Mouse (Mus musculus) neural tube, embryonic 12.5 days (tissue): ENCODE data around the gene Rab3d. TPM values are rescaled to one million over a fixed set of nuclear protein-coding genes. Genes with fewer than 3 reads are reported as not detected.

ENCODE experiments used
- ATAC-seq: fragments of 200-750 bp; cut with Nextera tagmentation; 2 replicates; pipeline ENCODE4 v1.8.0; 2017; ENCODE audit warnings: low read depth, mild to moderate bottlenecking, moderate TSS enrichment, moderate library complexity; ENCODE audit not compliant: low FRiP score
- H3K27ac ChIP-seq: fragments of 300-500 bp; sonication (generic); 2 replicates; pipeline ENCODE4 v1.5.1; 2016
- H3K27me3 ChIP-seq: fragments of 300-500 bp; sonication (generic); replicated peaks from 2 replicates; pipeline ENCODE4 v1.6.1; 2016; ENCODE audit warnings: mild to moderate bottlenecking
- H3K36me3 ChIP-seq: fragments of 300-500 bp; sonication (generic); 2 replicates; pipeline ENCODE4 v1.6.1; 2016; ENCODE audit warnings: mild to moderate bottlenecking
- H3K4me1 ChIP-seq: fragments of 300-500 bp; sonication (generic); 2 replicates; pipeline ENCODE4 v1.6.1; 2016
- H3K4me2 ChIP-seq: fragments of 300-500 bp; sonication (generic); replicated peaks from 2 replicates; pipeline ENCODE4 v1.6.1; 2016; ENCODE audit warnings: mild to moderate bottlenecking
- H3K4me3 ChIP-seq: fragments of 300-500 bp; sonication (generic); 2 replicates; pipeline ENCODE4 v1.5.1; 2016
- H3K9ac ChIP-seq: fragments of 300-500 bp; sonication (generic); 2 replicates; pipeline ENCODE4 v1.6.1; 2016; ENCODE audit warnings: mild to moderate bottlenecking
- H3K9me3 ChIP-seq: fragments of 300-500 bp; sonication (generic); 2 replicates; pipeline ENCODE4 v1.6.1; 2016; ENCODE audit warnings: mild to moderate bottlenecking
- WGBS: fragments of 180-500 bp; shearing (Covaris S2); methylation state at CpG from one replicate; pipeline ENCODE4 v1.1.7; 2016; 5-methylcytosine and 5-hydroxymethylcytosine counted together
- polyA plus RNA-seq: library from polyadenylated mRNA; unstranded; fragments of >200 nt; fragmentation: Nextera tagmentation; extraction: Ambion mirVana; gene quantifications from 2 replicates; pipeline ENCODE4 v1.2.1, GENCODE M21; 2016

The Rab3d gene
- polyA plus RNA-seq, 1 experiment from 2014 or later, result 19.3 TPM

DNA sequence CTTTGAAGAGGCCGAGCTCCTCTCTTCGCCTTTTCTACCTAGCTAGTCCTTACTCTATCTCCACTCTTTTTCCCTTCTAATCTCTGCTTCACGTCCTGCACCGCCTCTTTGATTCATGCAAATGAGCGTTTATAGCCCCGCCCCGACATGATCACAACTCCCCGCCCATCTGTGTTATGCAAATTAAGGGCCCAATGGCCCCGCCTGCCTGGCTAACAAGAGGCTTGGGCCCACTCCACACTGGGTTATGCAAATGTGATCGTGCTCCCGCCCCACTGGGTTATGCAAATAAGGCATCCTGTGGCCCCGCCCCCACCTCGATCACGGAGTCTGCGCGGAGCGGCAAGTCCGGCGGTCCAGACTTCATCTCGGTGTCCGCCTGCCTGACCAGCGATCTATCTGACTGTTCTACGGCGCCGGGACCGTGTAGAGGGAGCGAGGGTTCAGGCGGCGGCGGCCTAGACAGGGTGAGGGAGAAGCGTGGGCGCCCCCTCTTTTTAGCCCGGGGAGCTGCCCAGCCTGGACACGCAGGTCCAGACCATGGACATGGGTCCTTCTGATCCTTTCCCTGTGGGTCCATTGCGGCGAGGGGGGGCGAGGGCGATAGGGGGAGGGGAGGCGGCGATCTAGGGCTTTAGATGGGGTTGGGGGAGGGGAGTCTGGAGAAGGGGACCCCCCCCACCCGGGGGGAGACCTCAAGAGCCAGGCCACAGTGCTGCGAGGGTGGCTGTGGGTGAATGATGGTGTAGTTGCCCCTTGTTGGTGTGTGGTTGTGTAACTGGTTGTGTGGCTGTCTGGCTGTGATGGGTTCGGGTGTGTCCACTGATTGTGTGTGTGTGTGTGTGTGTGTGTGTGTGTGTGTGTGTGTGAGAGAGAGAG lies 18.9 kb upstream of the Rab3d start, which contains the start of gene Plppr2:
Gene Plppr2 (plus strand): TSS at position 342 of the 879 bp plus-strand sequence.
- 2% methylated on average over 43 of the region's 43 CpGs for WGBS
- Histone ChIP-seq H3K4me2 (peak within 1 kb of the TSS; percentile 78), H3K4me3 (peak within 1 kb of the TSS; percentile 59), H3K9me3 (no peaks in the 10 kb centered on the region), H3K27me3 (peaks cover 2% of the 10 kb centered on the region; the same call in 1 of the 2 replicates), H3K27ac (0 out of 2 replicates have a peak within 1 kb of the TSS, but pooled peaks have one; percentile 11), H3K4me1 (peaks cover 12% of the 10 kb centered on the region), H3K36me3 (peaks cover 16% of the 10 kb centered on the region), H3K9ac (peak within 1 kb of the TSS; percentile 80)
- ATAC-seq, result peak; percentile 95

DNA sequence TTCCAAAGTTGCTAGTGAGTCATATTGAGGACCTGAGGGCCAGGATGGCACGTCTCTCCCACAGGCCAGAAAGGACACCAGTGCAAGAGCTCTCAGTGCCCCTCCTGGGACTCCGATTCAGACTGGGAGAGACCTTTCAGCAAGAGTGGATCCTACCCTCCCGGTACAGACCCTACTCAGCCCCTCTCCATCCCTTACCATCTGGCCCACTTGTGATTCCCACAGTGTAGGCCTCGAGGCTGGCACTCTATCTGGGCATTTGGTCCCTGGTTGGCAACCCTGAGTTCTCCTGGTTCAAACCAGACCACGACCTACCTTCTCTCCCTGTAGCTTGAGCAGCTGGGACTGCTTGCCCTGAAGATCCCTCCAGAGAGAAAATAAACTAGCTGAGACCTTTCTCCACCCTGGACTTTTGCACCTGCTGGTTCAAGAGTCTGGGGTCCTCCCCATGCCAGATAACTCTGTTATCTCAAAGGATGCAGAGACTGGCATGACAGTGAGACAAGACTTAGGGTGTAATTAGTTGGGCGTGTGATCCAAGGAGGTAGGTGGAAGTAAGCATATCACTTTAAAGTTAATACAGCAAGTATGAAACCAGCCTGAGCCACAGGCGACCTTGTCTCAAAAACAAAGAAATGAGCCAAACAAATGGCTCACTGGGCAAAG lies 17.6 kb upstream of the Rab3d start:
- Histone ChIP-seq H3K4me1 (peaks cover 12% of the 10 kb centered on the region), H3K4me2 (no peak overlapping the region), H3K27ac (no peak overlapping the region), H3K27me3 (peaks cover 2% of the 10 kb centered on the region; the same call in 1 of the 2 replicates), H3K4me3 (no peak overlapping the region), H3K9me3 (no peaks in the 10 kb centered on the region), H3K36me3 (peaks cover 9% of the 10 kb centered on the region), H3K9ac (no peak overlapping the region)
- 85% methylated on average over 7 of the region's 7 CpGs for WGBS
- ATAC-seq, result no peak

DNA sequence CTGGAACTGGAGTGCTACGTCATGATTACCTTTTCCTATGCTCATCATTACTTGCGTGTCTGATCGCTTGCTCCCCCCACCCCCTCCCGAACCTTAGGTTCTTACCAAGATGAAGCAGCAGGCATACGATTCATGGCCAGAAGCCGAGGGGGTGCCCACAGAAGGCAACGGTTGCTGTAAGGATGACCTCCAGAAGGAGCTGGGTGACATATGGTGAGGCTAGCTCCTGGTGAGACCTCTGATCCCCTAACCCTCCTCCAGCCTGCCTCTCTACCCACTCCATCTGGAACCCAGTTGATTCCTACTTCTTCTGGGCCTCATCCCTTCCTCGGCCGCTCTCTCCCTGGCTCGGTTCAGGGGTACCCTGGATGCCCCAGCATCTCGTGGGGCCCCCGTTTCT lies 16.0 kb upstream of the Rab3d start:
- 88% methylated on average over 12 of the region's 12 CpGs for WGBS
- H3K9ac ChIP-seq, result no peak overlapping the region
- peaks cover 2% of the 10 kb centered on the region; the same call in 1 of the 2 replicates for H3K27me3 ChIP-seq
- H3K36me3 ChIP-seq, result peaks cover 1% of the 10 kb centered on the region; the same call in 1 of the 2 replicates
- H3K4me2 ChIP-seq, result no peak overlapping the region
- H3K4me3 ChIP-seq, result no peak overlapping the region
- H3K9me3 ChIP-seq, result no peaks in the 10 kb centered on the region
- peaks cover 12% of the 10 kb centered on the region for H3K4me1 ChIP-seq
- no peak for ATAC-seq
- H3K27ac ChIP-seq, result no peak overlapping the region

DNA sequence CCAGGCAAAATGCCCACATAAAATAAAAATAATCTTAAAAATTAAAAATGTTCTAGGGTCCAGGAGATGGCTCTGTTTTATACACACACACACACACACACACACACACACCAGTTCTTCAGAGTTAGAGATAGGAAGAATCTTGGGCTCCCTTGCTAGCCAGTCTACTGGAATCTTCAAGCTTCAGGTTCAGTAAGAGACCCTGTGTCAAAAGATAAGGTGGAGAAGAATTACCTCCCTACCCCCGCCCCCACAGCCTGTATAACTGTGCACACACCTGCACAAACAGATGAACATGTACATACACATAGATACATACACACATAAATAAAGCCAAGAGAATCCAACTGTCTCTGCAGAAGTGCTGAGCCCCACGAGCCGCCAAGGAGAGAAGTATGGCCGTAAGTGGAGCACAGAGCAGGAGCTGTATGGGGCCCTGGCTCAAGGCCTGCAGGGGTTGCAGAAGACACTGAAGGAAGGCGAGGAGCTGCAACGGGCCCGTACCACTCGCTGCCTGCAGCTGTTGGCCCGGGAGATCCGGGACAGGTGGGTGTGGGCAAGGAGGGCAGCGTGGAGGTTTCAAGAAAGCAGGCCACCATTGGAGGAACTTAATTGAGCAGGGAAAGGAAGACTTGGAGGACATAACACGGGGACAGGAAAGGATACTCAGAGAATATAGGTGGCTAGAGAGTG lies 14.6 kb upstream of the Rab3d start:
- no peak overlapping the region for H3K4me3 ChIP-seq
- no peaks in the 10 kb centered on the region for H3K36me3 ChIP-seq
- peaks cover 4% of the 10 kb centered on the region for H3K4me1 ChIP-seq
- 60% methylated on average over 12 of the region's 12 CpGs for WGBS
- ATAC-seq, result no peak
- peaks cover 2% of the 10 kb centered on the region; the same call in 1 of the 2 replicates for H3K27me3 ChIP-seq
- H3K9ac ChIP-seq, result no peak overlapping the region
- H3K9me3 ChIP-seq, result no peaks in the 10 kb centered on the region
- no peak overlapping the region for H3K27ac ChIP-seq
- H3K4me2 ChIP-seq, result no peak overlapping the region

DNA sequence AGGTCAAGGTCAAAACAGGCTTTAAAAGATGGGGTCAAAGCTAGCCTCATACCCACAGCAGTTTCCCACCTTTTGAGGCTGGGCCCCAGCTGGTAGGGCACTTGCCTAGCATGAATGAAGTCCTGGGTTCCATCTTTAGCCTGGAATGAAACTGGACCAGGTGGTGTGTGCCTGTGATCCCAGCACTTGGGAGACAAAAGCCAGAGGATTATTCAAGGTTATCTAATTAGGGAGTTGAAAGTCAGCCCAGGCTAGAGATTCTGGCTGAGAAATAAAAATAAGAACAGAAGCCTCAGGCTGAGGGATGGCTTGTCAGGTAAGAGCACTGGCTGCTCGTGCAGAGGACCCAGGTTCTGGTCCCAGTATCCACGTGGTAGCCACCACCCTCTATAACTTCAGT lies 14.0 kb upstream of the Rab3d start:
- H3K4me1 ChIP-seq, result peaks cover 2% of the 10 kb centered on the region; the same call in 1 of the 2 replicates
- no peaks in the 10 kb centered on the region for H3K36me3 ChIP-seq
- ATAC-seq, result no peak
- H3K4me2 ChIP-seq, result no peak overlapping the region
- H3K4me3 ChIP-seq, result no peak overlapping the region
- H3K9me3 ChIP-seq, result no peaks in the 10 kb centered on the region
- H3K27me3 ChIP-seq, result peaks cover 2% of the 10 kb centered on the region; the same call in 1 of the 2 replicates
- H3K9ac ChIP-seq, result no peak overlapping the region
- no peak overlapping the region for H3K27ac ChIP-seq
- 63% methylated on average over 2 of the region's 2 CpGs for WGBS

DNA sequence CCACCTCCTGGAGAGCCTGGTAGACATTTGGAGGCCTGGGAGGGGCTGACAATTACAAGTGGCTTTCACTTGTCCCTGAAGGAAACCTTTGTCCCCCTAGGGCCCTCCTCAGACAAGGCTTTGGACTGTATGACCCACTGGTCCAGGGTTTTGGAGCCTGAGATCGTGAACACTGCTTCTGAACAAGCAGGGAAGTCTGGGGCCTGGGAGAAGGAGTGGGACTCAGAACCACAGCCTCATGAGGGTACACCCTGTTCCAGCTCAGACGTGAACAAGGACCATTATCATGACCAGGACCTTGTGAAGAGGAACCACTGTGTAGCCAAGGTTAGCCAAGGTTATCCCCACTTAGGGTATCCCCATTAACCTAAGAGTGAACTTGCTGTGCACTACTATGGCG lies 11.2 kb upstream of the Rab3d start:
- Histone ChIP-seq H3K27ac (no peak overlapping the region), H3K36me3 (no peaks in the 10 kb centered on the region), H3K4me1 (peaks cover 13% of the 10 kb centered on the region), H3K27me3 (peaks cover 2% of the 10 kb centered on the region; the same call in 1 of the 2 replicates), H3K9me3 (no peaks in the 10 kb centered on the region), H3K9ac (no peak overlapping the region), H3K4me2 (no peak overlapping the region), H3K4me3 (no peak overlapping the region)
- no peak for ATAC-seq
- 83% methylated on average over 3 of the region's 3 CpGs for WGBS

DNA sequence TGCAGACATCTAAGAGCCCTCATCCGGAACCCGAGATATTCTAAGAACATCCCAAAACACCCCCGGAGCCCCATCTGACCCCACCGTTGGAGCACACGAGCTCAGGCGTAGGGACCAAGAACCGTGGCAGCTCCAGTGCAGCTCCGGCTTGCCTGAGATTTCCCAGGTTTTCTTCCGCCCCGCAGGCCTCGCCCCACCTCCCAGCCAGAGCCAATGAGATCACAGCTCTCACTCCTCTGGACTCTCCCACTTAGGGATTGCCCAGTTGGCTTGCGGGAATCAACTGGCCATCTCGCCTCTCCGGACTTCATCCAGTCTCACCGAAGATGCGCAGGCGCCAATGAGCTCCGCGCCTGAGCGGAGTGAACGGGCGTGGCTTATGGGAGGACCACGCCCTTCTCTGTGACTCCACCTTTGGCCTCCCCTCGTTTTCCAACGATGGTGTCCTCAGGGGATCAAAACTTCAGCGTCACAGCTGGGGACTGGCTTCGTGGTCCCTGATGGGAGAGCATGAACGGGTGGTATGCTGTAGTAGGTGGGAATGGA lies 9.3 kb upstream of the Rab3d start, which contains the start of the genes Ccdc159 and Tmem205:
Gene Ccdc159 (plus strand): TSS at position 264 of the 546 bp plus-strand sequence.
Gene Tmem205 (minus strand): TSS at position 349 of the 546 bp plus-strand sequence.
- H3K27me3 ChIP-seq, result no peaks in the 10 kb centered on the region
- H3K4me2 ChIP-seq, result peak within 1 kb of the TSS; percentile 67
- peak within 1 kb of the TSS; percentile 64 for H3K9ac ChIP-seq
- H3K36me3 ChIP-seq, result no peaks in the 10 kb centered on the region
- H3K4me1 ChIP-seq, result peaks cover 13% of the 10 kb centered on the region
- peak; percentile 96 for ATAC-seq
- under 1% methylated on average over 28 of the region's 28 CpGs for WGBS
- H3K9me3 ChIP-seq, result no peaks in the 10 kb centered on the region
- no peak within 1 kb of the TSS for H3K27ac ChIP-seq
- peak within 1 kb of the TSS; percentile 49 for H3K4me3 ChIP-seq

DNA sequence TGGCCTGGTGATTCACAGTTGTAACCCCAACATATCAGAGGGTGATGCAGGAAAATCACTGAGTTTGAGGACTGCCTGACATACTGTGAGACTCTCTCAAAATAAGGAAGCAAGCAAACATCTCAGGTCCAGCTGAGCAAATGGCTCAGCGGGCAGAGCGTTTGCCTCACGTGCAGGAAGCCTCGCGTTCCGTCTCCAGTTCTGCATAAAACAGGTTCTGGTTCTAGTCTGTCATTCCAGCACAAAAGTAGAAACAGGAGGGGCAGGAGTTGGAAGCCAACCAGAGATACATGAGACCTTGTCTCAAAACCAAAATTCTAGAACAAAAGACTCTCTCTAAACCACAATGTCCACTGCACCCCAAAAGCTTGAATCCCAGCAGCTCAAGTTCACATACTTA lies 8.8 kb upstream of the Rab3d start:
- Histone ChIP-seq H3K9ac (peak overlapping the region; percentile 64), H3K4me1 (peaks cover 13% of the 10 kb centered on the region), H3K27ac (no peak overlapping the region), H3K36me3 (no peaks in the 10 kb centered on the region), H3K27me3 (no peaks in the 10 kb centered on the region), H3K4me2 (peak overlapping the region; percentile 67), H3K4me3 (peak overlapping the region; percentile 49), H3K9me3 (no peaks in the 10 kb centered on the region)
- ATAC-seq, result peak; percentile 8; the same call in 1 of the 2 replicates
- WGBS, result 4% methylated on average over 6 of the region's 6 CpGs

DNA sequence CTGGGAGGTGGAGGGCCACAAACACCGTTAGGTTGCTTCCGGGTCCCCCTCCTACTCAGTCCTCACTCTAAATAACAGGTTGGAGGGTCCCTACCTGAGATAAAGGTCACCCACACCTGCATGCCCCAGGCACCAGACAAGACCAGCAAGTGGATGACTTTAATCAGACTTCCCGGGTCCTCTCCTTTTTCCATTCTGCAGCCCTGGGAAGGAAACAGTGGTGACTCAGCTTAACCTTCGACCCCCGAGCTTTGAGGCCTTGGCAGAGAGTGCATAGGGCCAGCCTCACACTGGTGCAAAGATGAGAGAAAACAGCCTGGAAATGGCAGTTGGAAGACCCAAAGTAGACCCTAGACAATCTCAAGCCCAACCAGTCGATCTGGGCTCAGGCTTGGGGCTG lies 8.2 kb upstream of the Rab3d start:
- peak overlapping the region; percentile 67 for H3K4me2 ChIP-seq
- H3K9ac ChIP-seq, result no peak overlapping the region
- no peaks in the 10 kb centered on the region for H3K36me3 ChIP-seq
- ATAC-seq, result no peak
- WGBS, result 81% methylated on average over 6 of the region's 6 CpGs
- H3K27me3 ChIP-seq, result no peaks in the 10 kb centered on the region
- 0 out of 2 replicates have a peak overlapping the region, but pooled peaks have one; percentile 49 for H3K4me3 ChIP-seq
- no peaks in the 10 kb centered on the region for H3K9me3 ChIP-seq
- no peak overlapping the region for H3K27ac ChIP-seq
- H3K4me1 ChIP-seq, result peaks cover 13% of the 10 kb centered on the region

DNA sequence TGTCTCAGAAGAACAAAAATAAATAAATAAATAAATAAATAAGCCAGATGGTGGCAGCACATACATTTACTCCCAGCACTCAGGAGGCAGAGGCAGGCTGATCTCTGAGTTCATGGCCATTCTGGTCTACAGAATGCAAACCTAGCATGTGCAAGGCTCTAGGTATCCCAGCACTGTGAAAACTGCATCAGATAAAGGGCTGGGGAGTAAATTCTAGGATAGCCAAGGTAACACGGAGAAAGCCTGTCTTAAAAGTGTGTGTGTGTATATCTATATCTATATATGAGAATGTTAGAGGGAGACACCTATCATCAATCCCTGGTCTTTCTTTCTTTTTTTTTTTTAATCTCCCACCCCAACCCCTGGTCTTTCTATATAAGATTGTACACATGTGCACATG lies 7.5 kb upstream of the Rab3d start:
- 91% methylated on average over 1 of the region's 1 CpGs for WGBS
- H3K27ac ChIP-seq, result no peak overlapping the region
- H3K4me1 ChIP-seq, result peaks cover 13% of the 10 kb centered on the region
- no peak overlapping the region for H3K4me2 ChIP-seq
- no peaks in the 10 kb centered on the region for H3K27me3 ChIP-seq
- no peaks in the 10 kb centered on the region for H3K36me3 ChIP-seq
- no peaks in the 10 kb centered on the region for H3K9me3 ChIP-seq
- ATAC-seq, result no peak
- no peak overlapping the region for H3K9ac ChIP-seq
- H3K4me3 ChIP-seq, result no peak overlapping the region

DNA sequence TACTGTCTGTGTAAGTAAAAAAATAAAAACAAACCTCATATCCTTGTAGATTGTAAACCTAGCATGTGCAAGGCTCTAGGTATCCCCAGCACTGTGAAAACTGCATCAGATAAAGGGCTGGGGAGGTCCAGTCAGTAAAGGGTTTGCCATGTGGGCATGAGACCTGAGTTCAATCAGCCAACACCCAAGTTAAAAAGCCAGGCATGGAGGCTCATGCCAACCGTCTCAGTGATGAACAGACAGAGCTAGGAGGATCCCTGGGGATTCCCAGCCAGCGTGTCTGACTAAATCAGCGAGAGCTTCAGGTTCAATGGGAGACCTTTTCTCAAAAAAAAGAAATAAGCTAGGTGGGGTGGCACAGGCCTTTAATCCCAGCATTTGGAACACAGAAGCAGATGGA lies 7.0 kb upstream of the Rab3d start:
- H3K9me3 ChIP-seq, result no peaks in the 10 kb centered on the region
- H3K27ac ChIP-seq, result no peak overlapping the region
- no peaks in the 10 kb centered on the region for H3K27me3 ChIP-seq
- H3K36me3 ChIP-seq, result no peaks in the 10 kb centered on the region
- no peak for ATAC-seq
- H3K4me1 ChIP-seq, result peaks cover 13% of the 10 kb centered on the region
- no peak overlapping the region for H3K4me3 ChIP-seq
- WGBS, result 91% methylated on average over 3 of the region's 3 CpGs
- no peak overlapping the region for H3K4me2 ChIP-seq
- no peak overlapping the region for H3K9ac ChIP-seq
